Mouse (Mus musculus) kidney, adult 8-10 months (tissue): ENCODE measurements around the gene Shf.
"Not testable (repeated sequence)": the region's sequence is repeated elsewhere in the genome, so short reads cannot be mapped to it uniquely, and the experiment has no call there.

ENCODE experiments used
- DNase-seq, 2 experiments: peaks; one replicate each; pipeline ENCODE4 v3.0.0; 2022

Gene Shf

GRCm38 (mm10) chr2:122347257-122347656 is 21.7 kb downstream of the Shf start:
- no peak for DNase-seq

GRCm38 (mm10) chr2:122346164-122346563 is 22.8 kb downstream of the Shf start:
- not testable (repeated sequence) for DNase-seq

- no peak for DNase-seq
Measured at GRCm38 (mm10) chr2:122345106-122345893, 23.7 kb downstream of the Shf start.

- no peak for DNase-seq
Measured at GRCm38 (mm10) chr2:122337291-122337690, 31.7 kb downstream of the Shf start.

GRCm38 (mm10) chr2:122334170-122334569 is 34.8 kb downstream of the Shf start:
- DNase-seq = no peak

- no peak for DNase-seq
Measured at GRCm38 (mm10) chr2:122332222-122332621, 36.7 kb downstream of the Shf start.

- DNase-seq = not testable (repeated sequence)
Measured at GRCm38 (mm10) chr2:122330317-122330716, 38.6 kb downstream of the Shf start.

- no peak for DNase-seq
Measured at GRCm38 (mm10) chr2:122327986-122328385, 41.0 kb downstream of the Shf start.

GRCm38 (mm10) chr2:122325361-122325760 is 43.6 kb downstream of the Shf start:
- DNase-seq = no peak

GRCm38 (mm10) chr2:122324586-122324985 is 44.4 kb downstream of the Shf start:
- DNase-seq = peak in 1 of 2 experiments; percentile 14

- DNase-seq = peak; percentile 23 to 35
Measured at GRCm38 (mm10) chr2:122323960-122324359, 45.0 kb downstream of the Shf start.

- no peak for DNase-seq
Measured at GRCm38 (mm10) chr2:122317384-122317783, 51.6 kb downstream of the Shf start.

GRCm38 (mm10) chr2:122315372-122315771 is 53.6 kb downstream of the Shf start, which contains the start of gene Duox1:
Gene Duox1 (plus strand): TSS chr2:122315672.
- no peak for DNase-seq

GRCm38 (mm10) chr2:122313536-122313935 is 55.4 kb downstream of the Shf start, which contains the start of gene Duoxa1:
Gene Duoxa1 (minus strand): TSS chr2:122313730.
- DNase-seq = no peak

GRCm38 (mm10) chr2:122312722-122313417 is 56.1 kb downstream of the Shf start:
- DNase-seq = peak in 1 of 2 experiments; percentile 57

- DNase-seq = no peak
Measured at GRCm38 (mm10) chr2:122311561-122311960, 57.4 kb downstream of the Shf start.

- DNase-seq = no peak
Measured at GRCm38 (mm10) chr2:122309647-122310046, 59.3 kb downstream of the Shf start.

- no peak for DNase-seq
Measured at GRCm38 (mm10) chr2:122306184-122306583, 62.8 kb downstream of the Shf start.

GRCm38 (mm10) chr2:122305097-122305892 is 63.7 kb downstream of the Shf start:
- no peak for DNase-seq

- no peak for DNase-seq
Measured at GRCm38 (mm10) chr2:122304544-122304943, 64.4 kb downstream of the Shf start.

- peak; percentile 58 to 85 for DNase-seq
Measured at GRCm38 (mm10) chr2:122302574-122303241, 66.3 kb downstream of the Shf start.

- DNase-seq = no peak
Measured at GRCm38 (mm10) chr2:122301921-122302573, 66.9 kb downstream of the Shf start.
